Mouse (Mus musculus) lung, embryonic 14.5 days (tissue): ENCODE data around the gene Tead4. TPM values are rescaled to one million over a fixed set of nuclear protein-coding genes. Genes with fewer than 3 reads are reported as not detected.
A peak's percentile ranks its signal among the peaks of the same experiment; 100 is the strongest.

Experiments
- ATAC-seq: fragments of 200-750 bp; cut with Nextera tagmentation; 2 replicates; pipeline ENCODE4 v1.8.0; 2017; ENCODE audit warnings: mild to moderate bottlenecking, moderate TSS enrichment, moderate library complexity; ENCODE audit not compliant: insufficient read depth
- DNase-seq: peaks from one replicate; pipeline ENCODE4 v3.0.0-alpha.2; 2015
- H3K27ac ChIP-seq: fragments of 300-500 bp; sonication (generic); 2 replicates; pipeline ENCODE4 v1.5.1; 2014; ENCODE audit warnings: low read depth, mild to moderate bottlenecking, moderate library complexity
- H3K27me3 ChIP-seq: fragments of 300-500 bp; sonication (generic); 2 replicates; pipeline ENCODE4 v1.6.1; 2014; ENCODE audit warnings: low read length, control low read depth; ENCODE audit not compliant: insufficient read depth
- H3K36me3 ChIP-seq: fragments of 300-500 bp; sonication (generic); 2 replicates; pipeline ENCODE4 v1.6.1; 2014; ENCODE audit warnings: control low read depth; ENCODE audit not compliant: insufficient read depth
- H3K4me1 ChIP-seq: fragments of 300-500 bp; sonication (generic); 2 replicates; pipeline ENCODE4 v1.6.1; 2014; ENCODE audit warnings: antibody characterized with exemption, control low read depth; ENCODE audit not compliant: insufficient read depth
- H3K4me2 ChIP-seq: fragments of 300-500 bp; sonication (generic); 2 replicates; pipeline ENCODE4 v1.6.1; 2014; ENCODE audit warnings: mild to moderate bottlenecking
- H3K4me3 ChIP-seq: fragments of 300-500 bp; sonication (generic); 2 replicates; pipeline ENCODE4 v1.5.1; 2014; ENCODE audit warnings: low read depth, low read length
- H3K9ac ChIP-seq: fragments of 300-500 bp; sonication (generic); 2 replicates; pipeline ENCODE4 v1.6.1; 2014
- H3K9me3 ChIP-seq: fragments of 300-500 bp; sonication (generic); 2 replicates; pipeline ENCODE4 v1.6.1; 2016; ENCODE audit warnings: low read depth, low read length, control low read depth
- CTCF ChIP-seq: IDR thresholded peaks from 2 replicates; pipeline ENCODE4 v1.5.1; 2016; ENCODE audit warnings: antibody characterized with exemption, low read depth
- WGBS: fragments of 180-500 bp; shearing (Covaris S2); extraction: QIAGEN DNeasy Blood & Tissue Kit; methylation state at CpG from one replicate; pipeline ENCODE4 v1.1.7; 2014; 5-methylcytosine and 5-hydroxymethylcytosine counted together
- polyA plus RNA-seq: library from polyadenylated mRNA; unstranded; fragments of >200 nt; fragmentation: Nextera tagmentation; extraction: Ambion mirVana; gene quantifications from 2 replicates; pipeline ENCODE4 v1.2.1, GENCODE M21; 2014

Tead4 gene
- polyA plus RNA-seq, 1 experiment from 2014 or later = 4.1 TPM

- peak; percentile 57; the same call in 1 of the 2 replicates for ATAC-seq
- peak overlapping the region; percentile 62 for H3K27ac ChIP-seq
Observed at GRCm38 (mm10) chr6:128200847-128201640, 99.6 kb downstream of the Tead4 start.

DNA sequence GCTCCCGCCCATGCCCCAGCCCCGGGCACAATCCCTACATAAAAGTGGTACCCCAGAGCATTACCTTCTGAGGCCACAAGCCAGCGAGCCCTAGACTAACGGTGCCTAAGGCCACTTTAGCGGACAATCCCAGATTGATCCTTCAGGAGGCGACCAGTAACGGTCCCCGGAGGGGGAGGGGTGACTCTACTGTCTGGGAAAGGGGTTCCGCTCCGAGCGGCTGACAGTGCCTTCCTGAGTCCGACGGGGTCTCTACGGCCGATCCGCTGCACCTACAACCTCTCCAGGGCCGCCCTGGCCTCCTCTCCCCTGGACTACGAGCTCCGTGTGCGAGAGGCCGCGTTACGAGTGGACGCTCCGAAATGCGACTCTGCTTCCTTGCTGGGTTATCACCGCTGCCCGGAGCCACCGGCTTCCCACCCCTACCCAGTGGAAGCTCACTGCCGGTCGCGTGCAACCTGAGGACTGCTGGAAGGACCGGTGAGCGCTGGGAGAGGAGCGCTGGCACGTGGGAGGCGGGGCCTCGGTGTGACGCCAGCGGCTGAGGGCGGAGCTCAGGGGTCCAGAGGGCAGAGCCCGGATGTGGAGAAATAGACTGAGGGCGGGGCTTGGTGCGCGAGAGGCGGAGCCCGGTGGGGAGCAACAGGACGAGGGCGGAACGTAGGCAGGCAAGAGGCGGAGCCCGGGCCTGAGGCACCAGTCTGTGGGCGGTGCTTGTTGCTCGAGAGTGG is 100.3 kb downstream of the Tead4 start:
- H3K4me1 ChIP-seq = no peaks in the 10 kb centered on the region
- H3K27me3 ChIP-seq = no peaks in the 10 kb centered on the region
- peak overlapping the region; percentile 57 for H3K4me3 ChIP-seq
- H3K9me3 ChIP-seq = no peaks in the 10 kb centered on the region
- H3K9ac ChIP-seq = peak overlapping the region; percentile 65
- no peaks in the 10 kb centered on the region for H3K36me3 ChIP-seq
- ATAC-seq = peak; percentile 96
- 0 out of 2 replicates have a peak, but pooled peaks have one; percentile 17 for TF ChIP-seq CTCF
- peak overlapping the region; percentile 93 for H3K4me2 ChIP-seq
- under 1% methylated on average over 54 of the region's 54 CpGs for WGBS
- peak overlapping the region; percentile 20; the same call in 1 of the 2 replicates for H3K27ac ChIP-seq
- DNase-seq = peak; percentile 99

More at GRCm38 (mm10) chr6:128200847-128201640, 99.6 kb downstream of the Tead4 start:
- no peaks in the 10 kb centered on the region for H3K27me3 ChIP-seq
- H3K9me3 ChIP-seq = no peaks in the 10 kb centered on the region
- 1% methylated on average over 20 of the region's 20 CpGs for whole genome bisulfite sequencing
- H3K4me3 ChIP-seq = peak overlapping the region; percentile 57
- peak; percentile 92 for DNase-seq
- H3K36me3 ChIP-seq = no peaks in the 10 kb centered on the region
- peak overlapping the region; percentile 93 for H3K4me2 ChIP-seq
- H3K9ac ChIP-seq = peak overlapping the region; percentile 24
- H3K4me1 ChIP-seq = no peaks in the 10 kb centered on the region
- TF ChIP-seq CTCF = peak; percentile 68

GRCm38 (mm10) chr6:128183521-128183920 is 117.1 kb downstream of the Tead4 start:
- Histone ChIP-seq H3K4me3 (no peak overlapping the region), H3K4me1 (0 out of 2 replicates have a peak, but pooled peaks cover 2% of the 10 kb centered on the region)
- WGBS = 17% methylated on average over 2 of the region's 2 CpGs

DNA sequence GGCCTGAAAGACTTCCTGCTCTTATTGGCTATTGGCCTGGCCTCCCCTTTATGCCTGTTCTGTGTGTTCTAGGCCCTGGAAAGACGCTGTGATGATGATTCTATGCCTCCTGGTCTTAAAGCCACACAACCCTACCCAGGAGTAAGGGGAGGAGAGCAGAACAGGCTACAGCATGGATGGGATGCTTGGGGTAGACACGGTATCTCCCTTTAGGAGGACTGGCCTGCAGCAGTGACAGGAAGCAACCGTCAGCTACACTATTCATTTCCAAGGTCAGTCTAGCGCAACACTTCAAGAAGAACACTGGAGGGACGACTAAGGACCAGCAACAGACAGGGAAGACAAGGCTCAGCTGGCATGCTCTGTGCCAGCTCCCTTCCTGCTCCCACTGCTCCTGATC is 119.4 kb downstream of the Tead4 start:
- TF ChIP-seq CTCF = no peak
- H3K27me3 ChIP-seq = no peaks in the 10 kb centered on the region
- H3K4me3 ChIP-seq = no peak overlapping the region
- DNase-seq (no peak), ATAC-seq (no peak)
- H3K9ac ChIP-seq = no peak overlapping the region
- H3K4me2 ChIP-seq = no peak overlapping the region
- 46% methylated on average over 5 of the region's 5 CpGs for WGBS
- H3K4me1 ChIP-seq = 0 out of 2 replicates have a peak, but pooled peaks cover 2% of the 10 kb centered on the region
- H3K9me3 ChIP-seq = no peaks in the 10 kb centered on the region
- H3K36me3 ChIP-seq = no peaks in the 10 kb centered on the region
- H3K27ac ChIP-seq = no peak overlapping the region

More at GRCm38 (mm10) chr6:128183521-128183920, 117.1 kb downstream of the Tead4 start:
- no peak overlapping the region for H3K9ac ChIP-seq
- no peaks in the 10 kb centered on the region for H3K9me3 ChIP-seq
- peak; percentile 35 for TF ChIP-seq CTCF
- no peak overlapping the region for H3K27ac ChIP-seq
- no peak overlapping the region for H3K4me2 ChIP-seq
- no peak; the same call in 1 of the 2 replicates for ATAC-seq
- H3K27me3 ChIP-seq = no peaks in the 10 kb centered on the region
- H3K36me3 ChIP-seq = no peaks in the 10 kb centered on the region
- peak; percentile 53 for DNase-seq

DNA sequence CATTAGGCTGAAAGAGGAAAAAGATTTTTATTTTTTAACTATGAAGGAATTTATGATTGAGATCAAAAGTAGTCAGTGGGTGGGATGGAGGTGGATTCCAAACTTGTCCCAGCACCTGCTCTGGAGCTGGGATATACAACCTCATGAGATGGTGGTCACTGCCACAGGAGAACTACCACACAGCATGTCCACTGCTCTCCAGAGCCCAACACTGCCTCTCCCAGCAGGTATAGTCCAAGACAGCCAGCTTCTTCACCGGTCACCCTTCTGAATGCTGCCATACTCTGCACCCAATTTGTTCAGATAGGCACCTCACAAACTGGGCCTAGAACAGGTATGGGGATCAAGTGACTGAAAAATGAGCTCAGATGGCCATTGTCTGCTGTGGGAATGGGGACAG is 121.0 kb downstream of the Tead4 start:
- WGBS = 90% methylated on average over 1 of the region's 1 CpGs
- no peak for ATAC-seq
- no peaks in the 10 kb centered on the region for H3K9me3 ChIP-seq
- H3K9ac ChIP-seq = no peak overlapping the region
- H3K36me3 ChIP-seq = no peaks in the 10 kb centered on the region
- 0 out of 2 replicates have a peak, but pooled peaks cover 2% of the 10 kb centered on the region for H3K4me1 ChIP-seq
- no peak overlapping the region for H3K27ac ChIP-seq
- H3K4me2 ChIP-seq = no peak overlapping the region
- TF ChIP-seq CTCF = no peak
- no peaks in the 10 kb centered on the region for H3K27me3 ChIP-seq
- DNase-seq = no peak
- H3K4me3 ChIP-seq = no peak overlapping the region

DNA sequence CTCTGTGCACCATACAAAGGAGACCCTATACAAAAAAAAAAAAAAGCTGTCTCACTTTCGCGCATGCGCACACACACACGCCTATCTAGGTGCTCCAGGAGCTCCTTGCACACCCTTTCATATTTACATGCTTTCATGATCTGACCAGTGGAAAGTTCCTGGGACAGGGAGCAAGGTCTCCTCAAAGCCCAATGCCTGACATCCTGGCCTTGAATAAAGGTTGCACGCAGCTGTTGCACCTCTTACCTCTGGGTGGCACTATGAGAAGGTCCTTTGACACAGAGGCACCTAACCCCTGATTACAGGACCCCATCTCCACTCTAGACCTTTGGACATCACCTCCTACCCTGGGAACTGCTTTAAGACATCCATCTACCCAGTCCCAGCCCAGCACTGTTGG is 121.4 kb downstream of the Tead4 start:
- ATAC-seq (no peak), DNase-seq (no peak)
- no peak overlapping the region for H3K27ac ChIP-seq
- H3K36me3 ChIP-seq = no peaks in the 10 kb centered on the region
- no peaks in the 10 kb centered on the region for H3K9me3 ChIP-seq
- H3K4me2 ChIP-seq = no peak overlapping the region
- TF ChIP-seq CTCF = peak; percentile 40; the same call in 1 of the 2 replicates
- H3K4me3 ChIP-seq = no peak overlapping the region
- WGBS = 67% methylated on average over 5 of the region's 5 CpGs
- H3K27me3 ChIP-seq = no peaks in the 10 kb centered on the region
- H3K4me1 ChIP-seq = 0 out of 2 replicates have a peak, but pooled peaks cover 2% of the 10 kb centered on the region
- H3K9ac ChIP-seq = no peak overlapping the region

DNA sequence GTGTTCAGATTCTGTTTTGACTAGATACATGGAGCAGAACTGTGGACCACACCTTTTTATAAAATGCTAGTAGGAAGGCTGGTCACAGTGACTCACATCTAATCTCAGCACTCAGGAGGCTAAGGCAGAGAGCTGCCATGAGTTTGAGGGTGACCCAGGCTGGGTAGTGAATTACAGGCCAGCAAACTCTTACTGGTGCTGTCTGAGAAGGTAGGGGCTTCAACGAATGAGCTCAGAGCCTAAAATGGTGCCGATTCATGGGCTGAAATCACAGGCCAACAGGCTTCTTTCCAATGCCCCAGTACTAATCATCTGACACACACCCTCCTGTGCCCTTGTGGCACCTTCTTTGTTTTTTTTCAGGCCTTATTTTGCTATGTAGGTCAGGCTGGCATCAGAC is 121.9 kb downstream of the Tead4 start:
- no peaks in the 10 kb centered on the region for H3K9me3 ChIP-seq
- DNase-seq (no peak), ATAC-seq (no peak)
- no peak overlapping the region for H3K4me3 ChIP-seq
- 90% methylated on average over 2 of the region's 2 CpGs for WGBS
- 0 out of 2 replicates have a peak, but pooled peaks cover 2% of the 10 kb centered on the region for H3K4me1 ChIP-seq
- no peaks in the 10 kb centered on the region for H3K36me3 ChIP-seq
- no peak for TF ChIP-seq CTCF
- H3K9ac ChIP-seq = no peak overlapping the region
- H3K27ac ChIP-seq = no peak overlapping the region
- no peak overlapping the region for H3K4me2 ChIP-seq
- H3K27me3 ChIP-seq = no peaks in the 10 kb centered on the region

Other genes with a start within 250 kb of the Tead4 start
- 118 and 121 TPM in 2 replicates for gene Tspan9, start 157.2 kb downstream of the Tead4 start, polyA plus RNA-seq
- gene Tulp3, start 55.0 kb upstream of the Tead4 start, polyA plus RNA-seq = 22.0 and 23.1 TPM in 2 replicates
- gene Rhno1, start 62.1 kb upstream of the Tead4 start, polyA plus RNA-seq = 134 and 144 TPM in 2 replicates
- gene Foxm1, start 62.1 kb upstream of the Tead4 start, polyA plus RNA-seq = 55.0 and 56.7 TPM in 2 replicates
- gene Tex52, start 74.6 kb upstream of the Tead4 start, polyA plus RNA-seq = 0.21 and 0.35 TPM in 2 replicates
- not detected in 2 replicates for gene Gm44596, start 74.7 kb upstream of the Tead4 start, polyA plus RNA-seq
- 3.4 and 4.3 TPM in 2 replicates for gene Nrip2, start 98.5 kb upstream of the Tead4 start, polyA plus RNA-seq
- 32.6 and 41.4 TPM in 2 replicates for gene Itfg2, start 124.1 kb upstream of the Tead4 start, polyA plus RNA-seq
- gene Fkbp4, start 137.9 kb upstream of the Tead4 start, polyA plus RNA-seq = 434 and 450 TPM in 2 replicates
- gene Pzp, start 225.9 kb upstream of the Tead4 start, polyA plus RNA-seq = 0.04 and 0.18 TPM in 2 replicates